Mouse (Mus musculus): ENCODE results near the gene Fars2.
"Not testable (repeated sequence)": the region's sequence is repeated elsewhere in the genome, so short reads cannot be mapped to it uniquely, and the experiment has no call there.

Fars2 gene

GRCm38 (mm10) chr13:36391936-36392335, 274.7 kb downstream of the Fars2 start:
- no peak for DNase-seq

GRCm38 (mm10) chr13:36392666-36393065, 275.5 kb downstream of the Fars2 start:
- no peak for DNase-seq

DNA sequence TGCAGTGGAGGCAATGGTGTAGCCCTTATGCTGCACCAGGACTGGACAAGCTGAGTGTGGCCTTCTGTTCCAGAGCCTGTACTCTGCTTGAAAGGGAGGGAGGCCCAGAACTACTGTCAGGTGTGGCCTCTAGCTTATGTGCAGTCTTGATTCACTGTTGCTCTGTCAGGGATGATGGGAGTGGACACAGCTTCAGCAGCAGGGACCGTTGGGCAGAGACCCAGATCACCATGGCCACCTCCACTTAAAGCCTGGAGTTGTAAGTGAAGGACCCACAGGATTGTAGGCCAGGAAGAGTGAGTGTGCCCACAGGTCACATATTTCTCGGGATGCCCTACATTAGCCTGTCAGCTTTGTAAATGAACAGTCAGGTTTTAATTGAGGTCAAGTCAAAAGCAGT, 283.8 kb downstream of the Fars2 start:
- no peak for DNase-seq

GRCm38 (mm10) chr13:36413276-36413675, 296.1 kb downstream of the Fars2 start:
- DNase-seq: no peak

DNA sequence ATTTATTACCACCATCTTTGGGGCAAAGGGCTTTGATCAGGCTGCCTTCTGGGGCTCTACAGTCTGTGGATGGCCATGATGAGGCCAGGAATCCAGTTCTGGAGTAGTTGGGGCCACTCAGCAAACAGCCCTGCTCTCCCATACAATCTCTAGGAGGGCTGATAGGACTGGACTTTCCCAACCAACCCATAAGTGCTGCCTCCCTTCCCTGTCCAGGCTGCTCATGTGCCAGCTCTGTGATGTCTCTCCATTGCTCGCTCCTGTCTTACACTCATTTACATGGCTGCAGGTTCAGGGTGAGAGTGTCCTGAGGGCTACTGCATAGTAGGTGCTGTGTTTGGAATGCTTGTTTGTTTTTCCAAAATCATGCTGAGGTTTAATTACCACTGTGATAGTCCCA, 298.0 kb downstream of the Fars2 start:
- DNase-seq: no peak

DNA sequence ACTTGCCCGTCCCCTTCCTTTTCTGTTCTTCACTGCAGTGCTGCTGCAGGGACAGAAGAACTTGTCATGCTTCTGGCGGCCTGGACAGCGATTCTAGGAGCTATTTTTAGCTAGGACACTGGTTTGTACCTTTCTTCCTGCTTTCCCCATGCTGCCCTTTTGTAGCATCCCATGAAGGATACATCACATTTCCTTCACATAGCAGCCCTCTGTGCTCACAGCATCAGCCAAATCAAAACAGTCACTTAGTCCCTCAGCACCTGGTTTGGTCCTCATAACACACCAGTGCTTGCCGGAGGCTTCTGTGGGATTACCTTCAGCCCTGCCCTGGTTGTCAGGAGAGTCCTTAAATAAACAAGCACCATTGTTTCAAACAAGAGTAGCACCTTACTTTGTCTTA, 299.3 kb downstream of the Fars2 start:
- DNase-seq: no peak

DNA sequence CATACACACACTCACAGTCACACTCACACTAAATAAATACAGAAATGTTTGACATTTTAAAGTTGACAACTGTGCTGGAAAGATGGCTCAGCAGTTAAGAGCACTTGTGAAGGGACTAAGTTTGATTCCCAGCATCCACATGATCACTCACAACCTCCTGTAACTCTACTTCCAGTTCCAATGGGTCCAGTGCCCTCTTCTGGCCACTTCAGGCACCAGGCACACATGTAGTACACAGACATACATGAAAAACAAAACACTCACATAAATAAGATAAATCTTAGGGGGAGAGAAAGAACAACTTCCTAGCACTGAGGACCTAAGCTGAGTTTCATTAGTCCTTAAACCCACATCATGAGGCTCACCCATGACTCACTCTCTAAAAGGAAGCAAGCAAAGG, 302.1 kb downstream of the Fars2 start:
- DNase-seq: no peak

GRCm38 (mm10) chr13:36422446-36422845, 305.2 kb downstream of the Fars2 start:
- DNase-seq: no peak

- not testable (repeated sequence) for DNase-seq
Observed at GRCm38 (mm10) chr13:36425824-36426705, 308.9 kb downstream of the Fars2 start.

GRCm38 (mm10) chr13:36429500-36430189, 312.4 kb downstream of the Fars2 start:
- DNase-seq: no peak

DNA sequence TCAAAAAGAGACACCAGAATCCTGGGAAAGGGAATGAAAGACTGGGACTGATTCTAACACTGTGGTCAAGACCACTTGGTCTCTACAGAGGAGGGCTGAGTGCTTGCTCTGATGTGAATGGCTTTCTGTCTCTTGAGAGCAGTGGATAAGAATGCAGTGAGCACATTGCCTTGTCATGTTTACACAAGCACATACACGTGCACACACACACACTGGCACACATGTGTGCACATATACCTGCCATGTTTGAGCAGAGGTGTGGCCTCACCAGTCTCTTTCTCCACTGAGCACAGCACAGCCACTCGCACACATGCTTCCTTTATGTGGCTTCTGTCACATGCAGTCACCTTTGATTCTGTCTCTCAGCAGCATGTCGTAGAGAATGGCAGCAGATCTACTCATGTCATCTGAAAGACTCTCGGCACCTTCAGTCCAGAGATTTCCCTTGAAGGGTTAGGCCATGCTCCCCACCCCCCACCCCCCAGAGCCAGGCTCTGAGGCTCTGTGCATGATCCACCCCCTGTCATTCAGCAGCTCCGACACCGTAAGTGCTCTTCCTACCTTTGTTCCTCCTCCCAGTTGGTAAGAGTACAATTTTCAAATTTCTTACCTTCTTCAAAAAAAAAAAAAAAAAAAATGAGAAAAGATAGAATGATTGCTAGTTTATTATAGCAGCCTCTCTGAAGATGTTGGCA, 313.4 kb downstream of the Fars2 start:
- DNase-seq: no peak

GRCm38 (mm10) chr13:36431974-36432518, 314.8 kb downstream of the Fars2 start:
- DNase-seq: no peak

DNA sequence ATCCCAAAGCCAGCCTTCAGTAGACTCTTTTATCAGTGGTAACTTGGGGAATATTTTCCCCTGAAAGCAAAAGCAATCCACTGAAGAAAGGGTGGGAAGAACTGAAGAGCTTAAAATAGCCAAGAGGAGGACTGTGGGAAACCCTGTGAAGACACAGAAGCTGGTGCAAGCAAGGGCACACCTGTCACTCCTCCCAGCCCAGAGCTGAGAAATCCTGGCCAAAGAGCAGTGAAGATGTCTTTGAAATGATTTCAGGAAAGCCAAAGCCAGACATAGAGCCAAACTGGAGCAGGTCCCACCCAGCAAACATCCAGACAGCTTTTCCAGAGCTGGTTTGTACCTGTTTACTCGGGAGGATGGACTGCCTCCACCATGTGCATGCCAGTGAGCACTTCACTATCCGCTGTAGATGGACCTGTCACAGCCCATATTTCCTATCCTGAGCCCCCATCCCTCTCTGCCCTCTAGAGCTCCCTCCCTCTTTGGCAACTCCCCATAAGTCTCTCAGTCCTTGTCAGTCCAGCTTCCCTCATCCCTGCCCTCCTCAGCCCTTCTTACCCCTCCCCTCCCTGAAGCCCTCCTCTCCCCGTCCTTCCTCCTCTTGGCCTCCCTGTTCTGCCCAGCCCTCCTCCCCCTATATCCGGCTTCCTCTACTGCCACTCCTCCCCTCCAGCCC, 327.7 kb downstream of the Fars2 start:
- no peak for DNase-seq

DNA sequence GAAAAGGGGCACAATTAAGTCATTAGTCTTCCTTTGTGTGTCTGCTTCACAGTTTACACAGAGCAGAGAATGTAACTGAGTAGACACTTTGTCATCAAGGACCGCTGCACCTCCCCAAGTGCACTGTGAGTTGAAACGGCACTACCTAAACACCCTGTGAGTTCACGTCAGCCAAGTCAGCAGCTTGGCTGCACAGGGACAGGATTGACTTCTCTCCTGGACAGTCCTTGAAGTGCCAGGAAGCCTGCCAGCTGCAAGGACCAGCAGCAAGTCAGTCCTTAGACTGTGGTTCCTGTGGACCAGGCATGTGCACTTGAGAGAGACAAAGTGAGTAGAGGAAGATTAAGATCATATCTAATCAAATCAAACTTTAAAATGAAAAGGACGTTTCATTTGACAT, 330.7 kb downstream of the Fars2 start:
- no peak for DNase-seq

DNA sequence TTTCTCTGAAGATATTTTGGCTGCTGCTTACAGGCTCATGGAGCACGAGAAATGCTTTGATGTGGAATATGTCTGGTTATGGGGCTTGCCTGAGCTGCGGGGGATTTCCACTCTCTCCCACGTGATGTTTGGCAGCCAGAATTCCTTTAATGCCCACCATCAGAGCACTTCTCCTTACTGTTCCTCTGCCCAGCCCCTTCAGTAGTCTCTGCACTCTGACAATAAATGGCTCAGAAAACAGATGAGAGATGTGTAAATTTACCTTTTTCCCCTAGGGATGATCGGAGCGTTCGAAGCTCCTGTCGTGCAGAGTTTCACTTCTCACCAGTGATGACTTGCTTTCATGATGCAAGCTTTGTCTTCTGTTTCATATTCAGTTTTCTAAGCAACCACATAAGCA, 331.4 kb downstream of the Fars2 start:
- DNase-seq: no peak

- DNase-seq: no peak
Observed at GRCm38 (mm10) chr13:36451437-36451836, 334.2 kb downstream of the Fars2 start.

GRCm38 (mm10) chr13:36460473-36460872, 343.3 kb downstream of the Fars2 start:
- DNase-seq: no peak

- no peak for DNase-seq
Observed at GRCm38 (mm10) chr13:36463669-36464068, 346.5 kb downstream of the Fars2 start.

DNA sequence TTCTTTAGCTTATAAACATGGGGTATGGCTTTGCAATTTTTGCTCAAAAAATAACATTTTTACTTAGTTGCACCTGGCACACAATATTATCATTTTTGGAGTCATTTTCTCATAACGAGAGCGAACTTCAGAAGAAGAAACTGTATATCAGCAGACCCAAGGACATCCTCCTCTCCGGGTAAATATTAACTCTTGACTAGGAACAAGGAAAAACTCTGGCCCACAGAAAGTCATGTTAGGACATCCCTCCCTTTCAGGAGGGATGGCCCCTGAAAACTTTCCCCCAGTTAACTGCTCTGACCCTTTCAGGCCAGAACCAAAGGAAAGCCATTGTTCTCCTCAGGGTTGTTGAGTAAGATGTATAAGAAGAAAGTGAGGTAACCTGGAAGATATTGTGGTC, 348.9 kb downstream of the Fars2 start:
- DNase-seq: not testable (repeated sequence)

GRCm38 (mm10) chr13:36466515-36466921, 349.3 kb downstream of the Fars2 start:
- no peak for DNase-seq

DNA sequence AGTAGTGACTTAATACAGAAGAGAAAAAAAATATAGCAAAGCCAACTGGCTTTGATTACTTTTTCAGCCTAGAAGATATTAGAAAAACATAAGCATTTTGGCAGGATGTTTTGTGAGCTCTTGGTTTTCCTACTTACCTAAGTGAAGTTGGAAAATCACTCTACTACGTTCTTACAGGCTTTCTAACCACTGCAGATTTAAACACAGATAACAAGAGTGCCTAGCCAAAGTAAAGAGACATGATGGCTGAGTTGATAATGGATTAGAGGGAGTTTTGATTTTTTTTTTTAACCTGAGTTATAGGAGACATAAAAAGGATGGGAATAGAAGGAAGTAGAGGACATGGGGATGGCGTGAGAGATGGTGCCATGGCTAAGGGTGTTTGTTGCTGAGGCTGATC, 350.6 kb downstream of the Fars2 start:
- DNase-seq: no peak

GRCm38 (mm10) chr13:36468963-36469362, 351.8 kb downstream of the Fars2 start:
- no peak for DNase-seq
